Mouse (Mus musculus): ENCODE data around the gene Lrp8.

- no peak for TF ChIP-seq TAL1 (IDR thresholded peaks at IDR 0.05; ENCODE audit: low read length)
- TF ChIP-seq GATA1 (IDR thresholded peaks at IDR 0.05; ENCODE audit: low read length): no peak
Observed at GRCm38 (mm10) chr4:107802185-107802449, at the start of gene Lrp8.
